Mouse (Mus musculus) megakaryocyte, embryonic 14.5 days (primary cell): ENCODE data around the gene Lpar4. TPM values are rescaled to one million over a fixed set of nuclear protein-coding genes. Genes with fewer than 3 reads are reported as not detected.
A peak's percentile ranks its signal among the peaks of the same experiment; 100 is the strongest.

ENCODE experiments used
- H3K27me3 ChIP-seq: replicated peaks from 2 replicates; pipeline ENCODE3; 2012; ENCODE audit warnings: inconsistent platforms
- H3K36me3 ChIP-seq: replicated peaks from 2 replicates; pipeline ENCODE3; 2012; ENCODE audit warnings: low read length, inconsistent platforms, mixed read lengths
- H3K4me1 ChIP-seq: 2 replicates; pipeline ENCODE4 v1.6.1; 2012; ENCODE audit warnings: inconsistent platforms
- H3K4me3 ChIP-seq: replicated peaks from 2 replicates; pipeline ENCODE3; 2012; ENCODE audit warnings: moderate library complexity, mild to moderate bottlenecking, inconsistent platforms
- H3K9me3 ChIP-seq: 2 replicates; pipeline ENCODE4 v1.6.1; 2012; ENCODE audit warnings: inconsistent platforms
- FLI1 ChIP-seq: IDR thresholded peaks from 2 replicates; pipeline ENCODE4 v1.6.1; 2012; ENCODE audit warnings: low read length, inconsistent platforms, mixed read lengths
- GATA1 ChIP-seq: IDR thresholded peaks from 3 replicates; pipeline ENCODE4 v1.6.1; 2012; ENCODE audit warnings: mixed read lengths, low read length, inconsistent platforms, borderline replicate concordance
- polyA plus RNA-seq: library from polyadenylated mRNA; stranded (reverse); fragments of >175 nt; gene quantifications from 2 replicates; pipeline ENCODE4 v1.2.3, GENCODE M21; 2012; ENCODE audit warnings: low replicate concordance; ENCODE audit not compliant: insufficient read depth

Gene Lpar4
- 0.02 TPM in 1 of 2 replicates, not detected in the other for polyA plus RNA-seq

GRCm38 (mm10) chrX:106920175-106920827 is at the start of gene Lpar4:
TSS of gene Lpar4 (plus strand) at chrX:106920625.
- Histone ChIP-seq H3K4me1 (no peaks in the 10 kb centered on the region), H3K27me3 (peaks cover 4% of the 10 kb centered on the region), H3K36me3 (no peaks in the 10 kb centered on the region), H3K9me3 (no peaks in the 10 kb centered on the region), H3K4me3 (peak within 1 kb of the TSS; percentile 86)
- no peak for TF ChIP-seq GATA1
- no peak for TF ChIP-seq FLI1

- H3K36me3 ChIP-seq = no peaks in the 10 kb centered on the region
- no peak overlapping the region for H3K4me3 ChIP-seq
- TF ChIP-seq FLI1 (no peak), GATA1 (no peak)
- H3K27me3 ChIP-seq = peaks cover 2% of the 10 kb centered on the region
- no peaks in the 10 kb centered on the region for H3K4me1 ChIP-seq
- no peaks in the 10 kb centered on the region for H3K9me3 ChIP-seq
Measured at GRCm38 (mm10) chrX:106871426-106871825, 49.0 kb upstream of the Lpar4 start.

- Histone ChIP-seq H3K9me3 (no peaks in the 10 kb centered on the region), H3K27me3 (peaks cover 2% of the 10 kb centered on the region), H3K4me3 (no peak overlapping the region), H3K4me1 (no peaks in the 10 kb centered on the region), H3K36me3 (no peaks in the 10 kb centered on the region)
- no peak for TF ChIP-seq FLI1
- no peak for TF ChIP-seq GATA1
Measured at GRCm38 (mm10) chrX:106871894-106872293, 48.5 kb upstream of the Lpar4 start.

GRCm38 (mm10) chrX:106872315-106872714 is 48.1 kb upstream of the Lpar4 start:
- TF ChIP-seq GATA1 (no peak), FLI1 (no peak)
- H3K4me3 ChIP-seq = no peak overlapping the region

GRCm38 (mm10) chrX:106897707-106898275 is 22.6 kb upstream of the Lpar4 start:
- no peaks in the 10 kb centered on the region for H3K9me3 ChIP-seq
- no peaks in the 10 kb centered on the region for H3K36me3 ChIP-seq
- H3K27me3 ChIP-seq = peaks cover 3% of the 10 kb centered on the region
- H3K4me3 ChIP-seq = no peak overlapping the region
- no peaks in the 10 kb centered on the region for H3K4me1 ChIP-seq
- TF ChIP-seq FLI1 (no peak), GATA1 (no peak)

More at GRCm38 (mm10) chrX:106872315-106872714, 48.1 kb upstream of the Lpar4 start:
- Histone ChIP-seq H3K36me3 (no peaks in the 10 kb centered on the region), H3K27me3 (peaks cover 2% of the 10 kb centered on the region), H3K9me3 (no peaks in the 10 kb centered on the region), H3K4me1 (no peaks in the 10 kb centered on the region)

- Histone ChIP-seq H3K4me1 (no peaks in the 10 kb centered on the region), H3K36me3 (no peaks in the 10 kb centered on the region), H3K4me3 (peak overlapping the region; percentile 86), H3K27me3 (peaks cover 4% of the 10 kb centered on the region), H3K9me3 (no peaks in the 10 kb centered on the region)
- TF ChIP-seq FLI1 = no peak
- no peak for TF ChIP-seq GATA1
Measured at GRCm38 (mm10) chrX:106920828-106921619, 599 bp downstream of the Lpar4 start.

- TF ChIP-seq GATA1 (no peak), FLI1 (no peak)
Measured at GRCm38 (mm10) chrX:106924572-106924971, 4.1 kb downstream of the Lpar4 start.

GRCm38 (mm10) chrX:106939326-106939725 is 18.9 kb downstream of the Lpar4 start:
- Histone ChIP-seq H3K27me3 (no peaks in the 10 kb centered on the region), H3K4me3 (no peak overlapping the region), H3K4me1 (no peaks in the 10 kb centered on the region), H3K36me3 (no peaks in the 10 kb centered on the region), H3K9me3 (no peaks in the 10 kb centered on the region)
- TF ChIP-seq FLI1 (no peak), GATA1 (no peak)

More at GRCm38 (mm10) chrX:106924572-106924971, 4.1 kb downstream of the Lpar4 start:
- H3K4me3 ChIP-seq = no peak overlapping the region
- no peaks in the 10 kb centered on the region for H3K27me3 ChIP-seq
- H3K4me1 ChIP-seq = no peaks in the 10 kb centered on the region
- H3K36me3 ChIP-seq = no peaks in the 10 kb centered on the region
- no peaks in the 10 kb centered on the region for H3K9me3 ChIP-seq

GRCm38 (mm10) chrX:106950558-106950957 is 30.1 kb downstream of the Lpar4 start:
- TF ChIP-seq FLI1 (no peak), GATA1 (no peak)
- Histone ChIP-seq H3K4me3 (no peak overlapping the region), H3K4me1 (no peaks in the 10 kb centered on the region), H3K9me3 (no peaks in the 10 kb centered on the region), H3K36me3 (no peaks in the 10 kb centered on the region), H3K27me3 (no peaks in the 10 kb centered on the region)
